Mouse (Mus musculus) CH12.LX (cell line): ENCODE measurements around the gene Ttn.

Source experiments
- CHD1 ChIP-seq: IDR thresholded peaks from 2 replicates; pipeline ENCODE4 v1.6.1; 2012; ENCODE audit warnings: low read depth, low read length, improper control_type of control experiment, inconsistent platforms
- CTCF ChIP-seq, 2 experiments: IDR thresholded peaks in 1 of 2; conservative IDR thresholded peaks in 1 of 2; 2 replicates each; pipeline ENCODE4 v1.5.1; 2011 to 2012; ENCODE audit warnings: low read depth in 2 of 2, low read length in 2 of 2, improper control_type of control experiment in 1 of 2, inconsistent platforms in 1 of 2, mild to moderate bottlenecking in 1 of 2, moderate library complexity in 1 of 2
- E2F4 ChIP-seq: IDR thresholded peaks from 2 replicates; pipeline ENCODE4 v1.6.1; 2011; ENCODE audit warnings: low read depth, low read length, improper control_type of control experiment; ENCODE audit not compliant: insufficient replicate concordance
- EP300 ChIP-seq: IDR thresholded peaks from 2 replicates; pipeline ENCODE4 v1.6.1; 2011; ENCODE audit warnings: low read length, improper control_type of control experiment
- MAFK ChIP-seq: IDR thresholded peaks from 2 replicates; pipeline ENCODE4 v1.6.1; 2011; ENCODE audit warnings: low read length, improper control_type of control experiment; ENCODE audit not compliant: insufficient replicate concordance
- MYC ChIP-seq: IDR thresholded peaks from 2 replicates; pipeline ENCODE4 v1.6.1; 2011; ENCODE audit warnings: low read depth, mild to moderate bottlenecking, improper control_type of control experiment, low read length
- POLR2A ChIP-seq: IDR thresholded peaks from 2 replicates; pipeline ENCODE4 v1.6.1; 2011; ENCODE audit warnings: low read depth, mild to moderate bottlenecking, improper control_type of control experiment, low read length
- SIN3A ChIP-seq: IDR thresholded peaks from 2 replicates; pipeline ENCODE4 v1.6.1; 2012; ENCODE audit warnings: low read length, improper control_type of control experiment, inconsistent platforms
- ZNF384 ChIP-seq: IDR thresholded peaks from 2 replicates; pipeline ENCODE4 v1.6.1; 2012; ENCODE audit warnings: low read depth, low read length, improper control_type of control experiment, inconsistent platforms

DNA sequence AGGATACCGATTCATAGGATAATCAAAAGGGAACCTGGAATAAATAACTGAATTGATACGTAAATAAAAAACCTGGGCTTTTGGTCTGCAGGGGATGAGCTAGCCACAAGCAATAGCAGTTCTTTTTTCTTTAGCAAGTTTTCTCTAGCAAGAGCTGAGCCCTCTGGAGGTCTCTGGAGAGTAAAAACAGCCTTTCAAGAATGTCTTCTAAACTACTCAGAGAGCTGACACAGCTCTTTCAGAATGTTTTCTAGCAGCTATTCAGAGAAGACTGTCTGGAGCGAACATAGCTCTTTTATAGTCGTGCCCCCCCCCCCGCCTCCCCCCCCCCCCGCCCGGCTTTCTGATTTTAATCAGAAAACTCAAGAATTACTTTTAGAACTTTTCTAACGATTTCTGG, 322.9 kb downstream of the Ttn start:
- TF ChIP-seq POLR2A: no peak
- no peak for TF ChIP-seq ZNF384
- no peak for TF ChIP-seq CTCF (conservative IDR thresholded peaks at IDR 0.05 in 1 of 2, IDR thresholded peaks at IDR 0.05 in 1 of 2; ENCODE audit: low read depth in 2 of 2, low read length in 2 of 2)
- TF ChIP-seq E2F4: no peak
- no peak for TF ChIP-seq SIN3A
- no peak for TF ChIP-seq MYC
- TF ChIP-seq EP300: no peak
- no peak for TF ChIP-seq MAFK
- no peak for TF ChIP-seq CHD1
